In genomic region chr12:71854191-71854590, GRCm38 (mm10) we compare ENCODE assay signal across 14 mouse cellular contexts. TPM values are rescaled to one million over a fixed set of nuclear protein-coding genes. Genes with fewer than 3 reads are reported as not detected.
DNase-seq lines count a peak whose midpoint lies in the region; ATAC-seq and TF ChIP-seq lines count a peak whose summit lies in the region.
"Had no signal": no experiment of that assay in that cellular context is flagged by ENCODE, and none has a peak within 500 bp of the region (broad histone marks: within the 10 kb centered on the region; RNA-seq: fewer than 3 reads in every experiment).

No protein-coding gene starts in this region.

- peaks cover 42% of the 10 kb centered on the region for H3K4me1 ChIP-seq in embryonic facial prominence, embryonic 14.5 days (ENCODE audit: control insufficient read depth, insufficient read depth, low read length)
- peaks cover 37% of the 10 kb centered on the region for H3K4me1 ChIP-seq in embryonic facial prominence, embryonic 10.5 days
- peaks cover 12% of the 10 kb centered on the region for H3K4me1 ChIP-seq in kidney, adult 2 months (ENCODE audit: control insufficient read depth, insufficient read depth, low read length)
- peaks cover 62% of the 10 kb centered on the region for H3K4me1 ChIP-seq in lung, embryonic 16.5 days (replicated peaks; ENCODE audit: control insufficient read depth, insufficient read depth, low read length)
- H3K4me1 ChIP-seq in midbrain, embryonic 16.5 days (ENCODE audit: control insufficient read depth, insufficient read depth, low read length), result peaks cover 29% of the 10 kb centered on the region

- no peak for ATAC-seq in embryonic facial prominence, embryonic 14.5 days (ENCODE audit: low read depth)
- no peak for ATAC-seq in lung, embryonic 16.5 days (ENCODE audit: low read depth)
- no peak for ATAC-seq in midbrain, embryonic 16.5 days
- ATAC-seq: Patski had no signal

- H3K9ac ChIP-seq in embryonic facial prominence, embryonic 14.5 days (ENCODE audit: low read depth, low read length), result no peak overlapping the region
- H3K9ac ChIP-seq in lung, embryonic 16.5 days (ENCODE audit: low read length), result no peak overlapping the region
- no peak overlapping the region for H3K9ac ChIP-seq in midbrain, embryonic 16.5 days (ENCODE audit: low read depth, low read length)
- H3K9ac ChIP-seq: hindbrain, embryonic 15.5 days had no signal

- no peak for DNase-seq in embryonic facial prominence, embryonic 14.5 days (ENCODE audit: low spot score)
- no peak for DNase-seq in embryonic facial prominence, embryonic 10.5 days (ENCODE audit: low spot score)
- DNase-seq in kidney, adult 2 months, result peak; percentile 67
- DNase-seq in kidney, adult 18-20 months, result no peak
- DNase-seq in lung, postnatal 14 days, result no peak
- peak; percentile 54 for DNase-seq in lung, postnatal 36 days
- DNase-seq: cerebellum, adult 9-11 months; gastrocnemius, postnatal 36 days; right cerebral cortex, adult 18-20 months had no signal

- 72% methylated on average over 6 of the region's 6 CpGs for WGBS in embryonic facial prominence, embryonic 14.5 days
- 72% methylated on average over 6 of the region's 6 CpGs for WGBS in embryonic facial prominence, embryonic 10.5 days
- WGBS in kidney, adult 2 months, result 49% methylated on average over 6 of the region's 6 CpGs
- WGBS in lung, embryonic 16.5 days, result 61% methylated on average over 6 of the region's 6 CpGs
- WGBS in midbrain, embryonic 16.5 days, result 77% methylated on average over 6 of the region's 6 CpGs

- no peaks in the 10 kb centered on the region for H3K9me3 ChIP-seq in embryonic facial prominence, embryonic 14.5 days (ENCODE audit: control insufficient read depth, low read length)
- H3K9me3 ChIP-seq in embryonic facial prominence, embryonic 10.5 days, result no peaks in the 10 kb centered on the region
- no peaks in the 10 kb centered on the region for H3K9me3 ChIP-seq in lung, embryonic 16.5 days (ENCODE audit: control insufficient read depth, low read length)
- H3K9me3 ChIP-seq in midbrain, embryonic 16.5 days (replicated peaks; ENCODE audit: control insufficient read depth, low read length, poor library complexity, severe bottlenecking), result no peaks in the 10 kb centered on the region
- H3K9me3 ChIP-seq: hindbrain, embryonic 15.5 days had no signal

- no peaks in the 10 kb centered on the region for H3K36me3 ChIP-seq in embryonic facial prominence, embryonic 14.5 days (ENCODE audit: control insufficient read depth, insufficient read depth, low read length)
- no peaks in the 10 kb centered on the region for H3K36me3 ChIP-seq in embryonic facial prominence, embryonic 10.5 days (replicated peaks)
- H3K36me3 ChIP-seq in kidney, adult 2 months (ENCODE audit: control insufficient read depth, insufficient read depth, low read length), result no peaks in the 10 kb centered on the region
- no peaks in the 10 kb centered on the region for H3K36me3 ChIP-seq in lung, embryonic 16.5 days (ENCODE audit: control insufficient read depth, insufficient read depth, low read length)
- H3K36me3 ChIP-seq in midbrain, embryonic 16.5 days (ENCODE audit: control insufficient read depth, insufficient read depth, low read length), result no peaks in the 10 kb centered on the region
- H3K36me3 ChIP-seq: hindbrain, embryonic 15.5 days had no signal

- no peak for TF ChIP-seq CTCF in kidney, adult 2 months (conservative IDR thresholded peaks at IDR 0.05; ENCODE audit: insufficient read depth, insufficient read length, low read depth, low read length)

- H3K27me3 ChIP-seq in embryonic facial prominence, embryonic 14.5 days (replicated peaks; ENCODE audit: control insufficient read depth, insufficient read depth, low read length), result no peaks in the 10 kb centered on the region
- no peaks in the 10 kb centered on the region for H3K27me3 ChIP-seq in embryonic facial prominence, embryonic 10.5 days (replicated peaks; ENCODE audit: low read depth, poor library complexity, severe bottlenecking)
- no peaks in the 10 kb centered on the region for H3K27me3 ChIP-seq in kidney, adult 2 months (replicated peaks; ENCODE audit: control insufficient read depth, insufficient read depth, low read length)
- no peaks in the 10 kb centered on the region for H3K27me3 ChIP-seq in lung, embryonic 16.5 days (ENCODE audit: control insufficient read depth, insufficient read depth, low read depth, low read length)
- no peaks in the 10 kb centered on the region for H3K27me3 ChIP-seq in midbrain, embryonic 16.5 days (ENCODE audit: control insufficient read depth, insufficient read depth, low read depth, low read length)
- H3K27me3 ChIP-seq: hindbrain, embryonic 15.5 days; Patski had no signal

- no peak for TF ChIP-seq POLR2A in kidney, adult 2 months (IDR thresholded peaks at IDR 0.05; ENCODE audit: low read depth, low read length)

- H3K4me2 ChIP-seq in embryonic facial prominence, embryonic 14.5 days (ENCODE audit: low read depth, low read length), result no peak overlapping the region
- H3K4me2 ChIP-seq in lung, embryonic 16.5 days (ENCODE audit: low read depth, low read length), result no peak overlapping the region
- no peak overlapping the region for H3K4me2 ChIP-seq in midbrain, embryonic 16.5 days (ENCODE audit: low read length)
- H3K4me2 ChIP-seq: hindbrain, embryonic 15.5 days; liver, embryonic 11.5 days had no signal

- H3K4me3 ChIP-seq in embryonic facial prominence, embryonic 14.5 days (ENCODE audit: low read depth, low read length), result no peak overlapping the region
- no peak overlapping the region for H3K4me3 ChIP-seq in embryonic facial prominence, embryonic 10.5 days
- H3K4me3 ChIP-seq in kidney, adult 2 months (ENCODE audit: insufficient read depth, low read depth, low read length), result no peak overlapping the region
- H3K4me3 ChIP-seq in lung, embryonic 16.5 days (ENCODE audit: low read length), result no peak overlapping the region
- H3K4me3 ChIP-seq in midbrain, embryonic 16.5 days (ENCODE audit: low read depth, low read length), result no peak overlapping the region
- H3K4me3 ChIP-seq: hindbrain, embryonic 15.5 days had no signal

- H3K27ac ChIP-seq in embryonic facial prominence, embryonic 14.5 days (replicated peaks; ENCODE audit: low read depth, low read length), result peak overlapping the region; percentile 68; the same call in 1 of the 2 replicates
- no peak overlapping the region for H3K27ac ChIP-seq in embryonic facial prominence, embryonic 10.5 days (replicated peaks)
- H3K27ac ChIP-seq in kidney, adult 2 months (ENCODE audit: insufficient read depth, low read depth, low read length), result peak overlapping the region; percentile 66
- H3K27ac ChIP-seq in lung, embryonic 16.5 days (ENCODE audit: low read length), result peak overlapping the region; percentile 64
- no peak overlapping the region for H3K27ac ChIP-seq in midbrain, embryonic 16.5 days (ENCODE audit: low read length)
- H3K27ac ChIP-seq: hindbrain, embryonic 15.5 days had no signal

RNA-seq across cellular contexts. Expression of gene Daam1, which starts 23.3 kb away (rescaled TPM):
- 11.0 and 12.1 TPM in 2 replicates for polyA plus RNA-seq in embryonic facial prominence, embryonic 14.5 days (2014; fragmentation: Nextera tagmentation; extraction: Ambion mirVana)
- 7.3 and 7.4 TPM in 2 replicates for polyA plus RNA-seq in embryonic facial prominence, embryonic 10.5 days (2016; fragmentation: Nextera tagmentation; extraction: Ambion mirVana)
- 4.7 and 5.2 TPM in 2 replicates for polyA plus RNA-seq in kidney, adult 2 months (2012; rRNA removed)
- polyA plus RNA-seq in lung, embryonic 16.5 days (2015; fragmentation: Nextera tagmentation; extraction: Ambion mirVana), result 16.0 TPM in 2 replicates
- polyA plus RNA-seq in midbrain, embryonic 16.5 days (2015; fragmentation: Nextera tagmentation; extraction: Ambion mirVana), result 33.0 and 33.4 TPM in 2 replicates

Comparison
In these comparisons a context has a peak if more than half of its experiments do, and no peak if none do; other contexts are left out.
1. DNase-seq: peak in kidney, adult 2 months (single experiment) and lung, postnatal 36 days (single experiment); none in embryonic facial prominence, embryonic 14.5 days (single experiment), embryonic facial prominence, embryonic 10.5 days (single experiment), kidney, adult 18-20 months (single experiment) and lung, postnatal 14 days (single experiment).
2. H3K27ac ChIP-seq: peak in embryonic facial prominence, embryonic 14.5 days (single experiment), kidney, adult 2 months (single experiment) and lung, embryonic 16.5 days (single experiment); none in embryonic facial prominence, embryonic 10.5 days (single experiment) and midbrain, embryonic 16.5 days (single experiment).